In the genomic region with DNA sequence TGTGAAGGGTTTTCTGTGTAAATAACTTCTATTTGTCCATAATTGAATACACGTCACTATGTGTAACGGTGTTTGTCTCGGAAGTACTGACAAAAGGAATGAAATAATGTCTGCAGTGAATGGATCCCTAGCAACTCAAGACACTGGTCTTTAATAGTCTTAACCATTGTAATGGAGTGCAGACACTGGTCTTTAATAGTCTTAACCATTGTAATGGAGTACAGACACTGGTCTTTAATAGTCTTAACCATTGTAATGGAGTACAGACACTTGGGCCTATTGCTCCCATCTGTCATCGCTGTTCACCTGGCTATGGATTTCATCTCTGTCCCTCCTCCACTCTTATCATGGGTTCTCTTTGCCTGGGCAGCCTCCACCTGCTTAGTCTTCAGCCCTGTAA, we compare ENCODE assay signal across 8 mouse cellular contexts. TPM values are rescaled to one million over a fixed set of nuclear protein-coding genes. Genes with fewer than 3 reads are reported as not detected.
A peak's percentile ranks its signal among the peaks of the same experiment; 100 is the strongest.
DNase-seq lines count a peak whose midpoint lies in the region; ATAC-seq lines count a peak whose summit lies in the region.

No protein-coding gene starts in this region.

- intact Hi-C loops in left cerebral cortex, postnatal 10 days (cut with DNase I): loop anchor here (5.0 kb wide), 1 partner anchor 53 kb away; the partner anchor contains the start of gene Frmd4a

- no peak overlapping the region for H3K9ac ChIP-seq in hindbrain, embryonic 14.5 days
- H3K9ac ChIP-seq in midbrain, embryonic 15.5 days: no peak overlapping the region

- H3K4me1 ChIP-seq in hindbrain, embryonic 14.5 days (replicated peaks; ENCODE audit: control insufficient read depth, insufficient read depth, low read length): no peaks in the 10 kb centered on the region
- no peaks in the 10 kb centered on the region for H3K4me1 ChIP-seq in midbrain, embryonic 15.5 days

- H3K4me3 ChIP-seq in hindbrain, embryonic 14.5 days (replicated peaks; ENCODE audit: low read length): no peak overlapping the region
- H3K4me3 ChIP-seq in midbrain, embryonic 15.5 days: no peak overlapping the region

- no peaks in the 10 kb centered on the region for H3K27me3 ChIP-seq in hindbrain, embryonic 14.5 days (ENCODE audit: control insufficient read depth, insufficient read depth, low read length)
- no peaks in the 10 kb centered on the region for H3K27me3 ChIP-seq in midbrain, embryonic 15.5 days (replicated peaks)

- H3K9me3 ChIP-seq in hindbrain, embryonic 14.5 days (ENCODE audit: control insufficient read depth, low read length): no peaks in the 10 kb centered on the region
- 0 out of 2 replicates have a peak, but pooled peaks cover 3% of the 10 kb centered on the region for H3K9me3 ChIP-seq in midbrain, embryonic 15.5 days

- H3K27ac ChIP-seq in hindbrain, embryonic 14.5 days: no peak overlapping the region
- H3K27ac ChIP-seq in midbrain, embryonic 15.5 days: no peak overlapping the region

- 94% methylated on average over 4 of the region's 4 CpGs for WGBS in hindbrain, embryonic 14.5 days
- WGBS in midbrain, embryonic 15.5 days: 79% methylated on average over 4 of the region's 4 CpGs

- ATAC-seq in hindbrain, embryonic 14.5 days (ENCODE audit: low FRiP score): peak; percentile 100
- peak; percentile 100 for ATAC-seq in midbrain, embryonic 15.5 days (replicated peaks)

- DNase-seq in kidney, postnatal 14 days: peak; percentile 5
- no peak for DNase-seq in kidney, postnatal 10 days
- DNase-seq in c-Kit-negative CD71-positive TER-119-positive erythroid progenitor cells, embryonic 14.5 days (ENCODE audit: low read depth, low spot score): peak; percentile 65
- peak; percentile 93 for DNase-seq in hindbrain, embryonic 14.5 days (ENCODE audit: low spot score)
- no peak for DNase-seq in adrenal gland, postnatal 10 days
- no peak for DNase-seq in spleen, adult 18-20 months
- DNase-seq in left cerebral cortex, postnatal 10 days (ENCODE audit: extremely low spot score in 1 of 2, low spot score in 2 of 2): no peak

- H3K36me3 ChIP-seq in hindbrain, embryonic 14.5 days (replicated peaks; ENCODE audit: control insufficient read depth, insufficient read depth): no peaks in the 10 kb centered on the region
- no peaks in the 10 kb centered on the region for H3K36me3 ChIP-seq in midbrain, embryonic 15.5 days (replicated peaks)

- no peak overlapping the region for H3K4me2 ChIP-seq in hindbrain, embryonic 14.5 days (replicated peaks)
- no peak overlapping the region for H3K4me2 ChIP-seq in midbrain, embryonic 15.5 days

RNA-seq across cellular contexts. Expression of gene Frmd4a, which starts 53.2 kb away (rescaled TPM):
- 56.9 and 59.6 TPM in 2 replicates for polyA plus RNA-seq in hindbrain, embryonic 14.5 days (2014; fragmentation: Nextera tagmentation; extraction: Ambion mirVana)
- 62.7 and 65.7 TPM in 2 replicates for polyA plus RNA-seq in midbrain, embryonic 15.5 days (2015; fragmentation: Nextera tagmentation; extraction: Ambion mirVana)
- total RNA-seq in adrenal gland, postnatal 10 days (2021): 10 to 100 TPM; 17.0 to 27.0 TPM
- total RNA-seq in left cerebral cortex, postnatal 10 days (2021): 100 to 1,000 TPM; 113 to 118 TPM

Comparison
In these comparisons a context has a peak if more than half of its experiments do, and no peak if none do; other contexts are left out.
1. DNase-seq: peak in kidney, postnatal 14 days (single experiment), c-Kit-negative CD71-positive TER-119-positive erythroid progenitor cells, embryonic 14.5 days (single experiment) and hindbrain, embryonic 14.5 days (single experiment); none in kidney, postnatal 10 days (single experiment), adrenal gland, postnatal 10 days (single experiment), spleen, adult 18-20 months (0 of 2) and left cerebral cortex, postnatal 10 days (0 of 2).
2. RNA of gene Frmd4a, which starts 53.2 kb away (total RNA-seq): 113 to 118 TPM in left cerebral cortex, postnatal 10 days; 17.0 to 27.0 TPM in adrenal gland, postnatal 10 days; every median in the first group is over 4 times any median in the second.